Comparison of ENCODE assay signal across 8 mouse cellular contexts in the genomic region with DNA sequence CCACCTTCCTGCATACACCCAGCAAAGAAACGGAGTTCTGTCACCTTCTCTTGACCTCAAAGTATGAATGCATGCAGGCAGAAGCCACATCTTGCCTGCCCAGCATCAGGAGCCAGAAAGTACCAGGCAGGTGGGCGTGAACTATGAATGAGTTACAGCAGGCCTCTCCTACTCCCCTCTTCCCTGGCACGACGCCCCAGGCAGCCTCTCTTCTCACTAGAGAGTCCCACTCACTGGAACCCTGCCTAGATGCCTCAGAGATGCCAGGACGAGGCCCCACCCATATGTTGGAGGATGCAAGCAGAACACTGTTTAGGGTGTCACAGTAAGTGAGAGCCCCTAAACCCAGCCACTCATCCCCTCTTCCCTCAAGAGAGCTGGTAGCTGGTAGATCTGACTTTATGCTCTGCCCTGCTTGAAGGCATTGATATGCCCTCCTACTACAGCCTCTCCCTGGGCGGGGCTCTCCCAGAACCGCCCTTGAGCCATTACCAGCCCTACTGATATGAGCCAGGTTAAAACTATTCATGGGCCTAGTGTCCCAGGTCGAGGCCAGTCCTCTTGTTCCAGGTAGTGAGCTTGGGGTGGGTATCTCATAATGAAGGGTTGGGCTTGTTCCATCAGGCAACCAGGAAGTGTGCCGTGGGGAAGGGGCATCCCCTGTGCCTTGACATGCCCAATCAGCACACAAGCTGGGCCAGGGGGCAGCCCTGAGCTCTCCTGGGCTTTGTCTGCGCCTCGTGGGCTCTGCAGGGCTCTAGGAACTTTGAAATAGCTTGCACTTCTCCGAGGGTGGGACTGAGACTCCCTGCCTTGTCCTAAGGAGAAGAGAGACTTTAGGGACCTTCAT. TPM values are rescaled to one million over a fixed set of nuclear protein-coding genes. Genes with fewer than 3 reads are reported as not detected.
DNase-seq lines count a peak whose midpoint lies in the region; ATAC-seq and TF ChIP-seq lines count a peak whose summit lies in the region.

No protein-coding gene starts in this region.

- H3K9me3 ChIP-seq in liver, postnatal 0 days (ENCODE audit: low read length): no peaks in the 10 kb centered on the region

- peak overlapping the region; percentile 93 for H3K27ac ChIP-seq in liver, postnatal 0 days (ENCODE audit: low read depth)

- H3K4me3 ChIP-seq in liver, postnatal 0 days (ENCODE audit: low read depth, low read length): no peak overlapping the region; the same call in 1 of the 2 replicates

- peaks cover 68% of the 10 kb centered on the region for H3K4me1 ChIP-seq in liver, postnatal 0 days (ENCODE audit: insufficient read depth)

- no peaks in the 10 kb centered on the region for H3K27me3 ChIP-seq in liver, postnatal 0 days (ENCODE audit: insufficient read depth, low read length)

- peaks cover 66% of the 10 kb centered on the region for H3K36me3 ChIP-seq in liver, postnatal 0 days (replicated peaks; ENCODE audit: insufficient read depth, low read length)

- TF ChIP-seq EP300 in liver, postnatal 0 days (IDR thresholded peaks at IDR 0.05; ENCODE audit: low read depth): peak; percentile 77

- 64% methylated on average over 12 of the region's 12 CpGs for WGBS in liver, postnatal 0 days (ENCODE audit: insufficient replicate concordance)

- H3K4me2 ChIP-seq in liver, postnatal 0 days (ENCODE audit: low read depth, low read length): peak overlapping the region; percentile 58

- no peak for TF ChIP-seq CTCF in liver, postnatal 0 days (IDR thresholded peaks at IDR 0.05; ENCODE audit: low read depth)

- peak; percentile 55 for DNase-seq in cerebellum, adult 9-11 months
- DNase-seq in cerebellum, adult 8-10 months: no peak
- DNase-seq in spleen, adult 12 weeks (ENCODE audit: low spot score): peak; percentile 67
- no peak for DNase-seq in spleen, adult 18-20 months
- DNase-seq in layer of hippocampus, adult 18-20 months (ENCODE audit: low spot score in 2 of 2): peak; percentile 94 to 97
- peak; percentile 70 for DNase-seq in liver, postnatal 0 days
- DNase-seq in spleen, postnatal 10 days (ENCODE audit: low spot score in 2 of 2): peak; percentile 76 to 79
- DNase-seq in embryo, embryonic 10 days (ENCODE audit: low spot score): no peak

- peak; percentile 70 for ATAC-seq in liver, postnatal 0 days

- peak overlapping the region; percentile 41 for H3K9ac ChIP-seq in liver, postnatal 0 days (replicated peaks)

RNA-seq across cellular contexts. Expression of a gene that starts 27.4 kb away (rescaled TPM):
- 10 to 100 TPM; 38.6 to 39.5 TPM for total RNA-seq in layer of hippocampus, adult 18-20 months (2021)
- polyA plus RNA-seq in liver, postnatal 0 days (2015; fragmentation: Nextera tagmentation; extraction: Ambion mirVana): 12.8 and 13.3 TPM in 2 replicates

Comparison
In these comparisons a context has a peak if more than half of its experiments do, and no peak if none do; other contexts are left out.
1. DNase-seq: peak in cerebellum, adult 9-11 months (single experiment), spleen, adult 12 weeks (single experiment), layer of hippocampus, adult 18-20 months (2 of 2), liver, postnatal 0 days (single experiment) and spleen, postnatal 10 days (2 of 2); none in cerebellum, adult 8-10 months (single experiment), spleen, adult 18-20 months (0 of 2) and embryo, embryonic 10 days (single experiment).